Mouse (Mus musculus) MEL (cell line): Measurements from ENCODE around the gene Slfn8. TPM values are rescaled to one million over a fixed set of nuclear protein-coding genes. Genes with fewer than 3 reads are reported as not detected.

ENCODE experiments used
- DNase-seq: peaks from one replicate; pipeline ENCODE4 v3.0.0; 2011; ENCODE audit warnings: low read depth, low spot score
- H3K27ac ChIP-seq: 2 replicates; pipeline ENCODE4 v1.5.1; 2012; ENCODE audit warnings: low read depth, mild to moderate bottlenecking, control low read depth, low read length, moderate library complexity; ENCODE audit not compliant: control insufficient read depth
- H3K27me3 ChIP-seq, 2 experiments: fragments of 150-350 bp in 1 of 2; sonication (generic) in 1 of 2; 2 replicates each; pipeline ENCODE4 v1.6.1; 2012; ENCODE audit warnings: low read length in 2 of 2, mild to moderate bottlenecking in 2 of 2, improper control_type of control experiment in 1 of 2, moderate library complexity in 1 of 2; ENCODE audit not compliant: insufficient read depth in 2 of 2, control insufficient read depth in 1 of 2
- H3K36me3 ChIP-seq, 2 experiments: 2 replicates each; pipeline ENCODE4 v1.6.1; 2012 to 2014; ENCODE audit warnings: low read length in 2 of 2, improper control_type of control experiment in 1 of 2, inconsistent platforms in 1 of 2, mild to moderate bottlenecking in 1 of 2; ENCODE audit not compliant: insufficient read depth in 2 of 2, control insufficient read depth in 1 of 2
- H3K4me1 ChIP-seq, 2 experiments: fragments of 150-350 bp in 1 of 2; sonication (generic) in 1 of 2; 2 replicates each; pipeline ENCODE4 v1.6.1; 2012; ENCODE audit warnings: low read length in 2 of 2, improper control_type of control experiment in 1 of 2, mild to moderate bottlenecking in 1 of 2; ENCODE audit not compliant: insufficient read depth in 2 of 2, control insufficient read depth in 1 of 2
- H3K4me3 ChIP-seq, 2 experiments: fragments of 150-350 bp in 1 of 2; sonication (generic) in 1 of 2; 2 replicates each; pipeline ENCODE4 v1.5.1; 2012; ENCODE audit warnings: low read depth in 2 of 2, low read length in 2 of 2, mild to moderate bottlenecking in 2 of 2, moderate library complexity in 2 of 2, control low read depth in 1 of 2, improper control_type of control experiment in 1 of 2; ENCODE audit not compliant: control insufficient read depth in 1 of 2, insufficient read depth in 1 of 2
- H3K79me2 ChIP-seq: 2 replicates; pipeline ENCODE4 v1.6.1; 2012; ENCODE audit warnings: mild to moderate bottlenecking, low read length, moderate library complexity; ENCODE audit not compliant: control insufficient read depth, poor library complexity, insufficient read depth
- H3K9ac ChIP-seq: 2 replicates; pipeline ENCODE4 v1.6.1; 2012; ENCODE audit warnings: low read depth, mild to moderate bottlenecking, control low read depth, low read length, moderate library complexity; ENCODE audit not compliant: control insufficient read depth, poor library complexity, severe bottlenecking
- H3K9me3 ChIP-seq: fragments of 150-350 bp; sonication (generic); replicated peaks from 2 replicates; pipeline ENCODE4 v1.6.1; 2012; ENCODE audit warnings: mild to moderate bottlenecking, low read length, improper control_type of control experiment, moderate library complexity; ENCODE audit not compliant: insufficient read depth
- BHLHE40 ChIP-seq: IDR thresholded peaks from 2 replicates; pipeline ENCODE4 v1.6.1; 2012; ENCODE audit warnings: low read depth, mild to moderate bottlenecking, inconsistent platforms, low read length, improper control_type of control experiment, borderline replicate concordance
- CHD1 ChIP-seq: IDR thresholded peaks from 2 replicates; pipeline ENCODE4 v1.6.1; 2012; ENCODE audit warnings: low read depth, mild to moderate bottlenecking, inconsistent platforms, low read length, improper control_type of control experiment
- CHD2 ChIP-seq: IDR thresholded peaks from 2 replicates; pipeline ENCODE4 v1.6.1; 2011; ENCODE audit warnings: low read length, improper control_type of control experiment
- CTCF ChIP-seq, 3 experiments: IDR thresholded peaks in 2 of 3; conservative IDR thresholded peaks in 1 of 3; 2 replicates each; pipeline ENCODE4 v1.5.1; 2011 to 2012; ENCODE audit warnings: low read length in 3 of 3, low read depth in 2 of 3, mild to moderate bottlenecking in 2 of 3, improper control_type of control experiment in 1 of 3, inconsistent platforms in 1 of 3, mixed read lengths in 1 of 3, moderate library complexity in 1 of 3; ENCODE audit not compliant: control insufficient read depth in 1 of 3, insufficient read depth in 1 of 3, poor library complexity in 1 of 3, severe bottlenecking in 1 of 3
- E2F4 ChIP-seq: IDR thresholded peaks from 2 replicates; pipeline ENCODE4 v1.6.1; 2011; ENCODE audit warnings: low read depth, low read length, improper control_type of control experiment, borderline replicate concordance
- EP300 ChIP-seq, 2 experiments: IDR thresholded peaks; 2 replicates each; pipeline ENCODE4 v1.6.1; 2011; ENCODE audit warnings: improper control_type of control experiment in 2 of 2, low read length in 2 of 2, low read depth in 1 of 2, mild to moderate bottlenecking in 1 of 2
- GATA1 ChIP-seq: IDR thresholded peaks from 2 replicates; pipeline ENCODE4 v1.6.1; 2011; ENCODE audit warnings: low read depth, low read length, improper control_type of control experiment
- KAT2A ChIP-seq: conservative IDR thresholded peaks from 2 replicates; pipeline ENCODE4 v1.6.1; 2012; ENCODE audit warnings: low read depth, low read length, improper control_type of control experiment, inconsistent platforms
- MAX ChIP-seq: IDR thresholded peaks from 2 replicates; pipeline ENCODE4 v1.6.1; 2011; ENCODE audit warnings: low read length, improper control_type of control experiment
- MAZ ChIP-seq: IDR thresholded peaks from 2 replicates; pipeline ENCODE4 v1.6.1; 2012; ENCODE audit warnings: low read depth, mild to moderate bottlenecking, inconsistent platforms, low read length, improper control_type of control experiment
- MEF2A ChIP-seq: IDR thresholded peaks from 2 replicates; pipeline ENCODE4 v1.6.1; 2014; ENCODE audit warnings: low read depth, mild to moderate bottlenecking, inconsistent platforms, low read length, improper control_type of control experiment; ENCODE audit not compliant: poor library complexity, insufficient replicate concordance, severe bottlenecking; ENCODE audit errors: extremely low read depth
- MXI1 ChIP-seq: IDR thresholded peaks from 2 replicates; pipeline ENCODE4 v1.6.1; 2011; ENCODE audit warnings: mild to moderate bottlenecking, low read depth, low read length, improper control_type of control experiment
- MYC ChIP-seq: IDR thresholded peaks from 2 replicates; pipeline ENCODE4 v1.6.1; 2011; ENCODE audit warnings: low read depth, mild to moderate bottlenecking, low read length, improper control_type of control experiment, moderate library complexity
- POLR2AphosphoS5 ChIP-seq: IDR thresholded peaks from 2 replicates; pipeline ENCODE4 v1.6.1; 2012; ENCODE audit warnings: low read depth, borderline replicate concordance, mild to moderate bottlenecking, inconsistent platforms, low read length, moderate library complexity, mixed read lengths
- RAD21 ChIP-seq: IDR thresholded peaks from 2 replicates; pipeline ENCODE4 v1.6.1; 2011; ENCODE audit warnings: mild to moderate bottlenecking, low read depth, low read length, improper control_type of control experiment
- SIN3A ChIP-seq: IDR thresholded peaks from 2 replicates; pipeline ENCODE4 v1.6.1; 2012; ENCODE audit warnings: low read length, improper control_type of control experiment, inconsistent platforms
- SMC3 ChIP-seq: IDR thresholded peaks from 2 replicates; pipeline ENCODE4 v1.6.1; 2011; ENCODE audit warnings: low read depth, low read length, improper control_type of control experiment
- TAL1 ChIP-seq: IDR thresholded peaks from 2 replicates; pipeline ENCODE4 v1.6.1; 2012; ENCODE audit warnings: mild to moderate bottlenecking, inconsistent platforms, low read length, moderate library complexity, mixed read lengths
- TBP ChIP-seq: IDR thresholded peaks from 2 replicates; pipeline ENCODE4 v1.8.0; 2011; ENCODE audit warnings: low read depth, low read length, improper control_type of control experiment
- TCF12 ChIP-seq: IDR thresholded peaks from 2 replicates; pipeline ENCODE4 v1.6.1; 2014; ENCODE audit warnings: low read depth, mild to moderate bottlenecking, inconsistent platforms, low read length, improper control_type of control experiment, moderate library complexity
- UBTF ChIP-seq: IDR thresholded peaks from 2 replicates; pipeline ENCODE4 v1.6.1; 2012; ENCODE audit warnings: low read depth, mild to moderate bottlenecking, inconsistent platforms, low read length, improper control_type of control experiment, moderate library complexity, borderline replicate concordance; ENCODE audit not compliant: insufficient read depth
- USF2 ChIP-seq, 2 experiments: IDR thresholded peaks; 2 replicates each; pipeline ENCODE4 v1.6.1; 2011 to 2012; ENCODE audit warnings: improper control_type of control experiment in 2 of 2, low read length in 2 of 2, borderline replicate concordance in 1 of 2, inconsistent platforms in 1 of 2, low read depth in 1 of 2, mild to moderate bottlenecking in 1 of 2; ENCODE audit not compliant: insufficient read depth in 1 of 2
- ZC3H11A ChIP-seq: IDR thresholded peaks from 2 replicates; pipeline ENCODE4 v1.6.1; 2012; ENCODE audit warnings: low read depth, mild to moderate bottlenecking, inconsistent platforms, low read length, improper control_type of control experiment
- ZNF384 ChIP-seq: IDR thresholded peaks from 2 replicates; pipeline ENCODE4 v1.6.1; 2012; ENCODE audit warnings: low read depth, mild to moderate bottlenecking, inconsistent platforms, low read length, improper control_type of control experiment
- polyA plus RNA-seq, 2 experiments: library from polyadenylated mRNA; stranded (reverse) in 1 of 2; unstranded in 1 of 2; fragments of >175 nt in 1 of 2; fragments of >200 nt in 1 of 2; gene quantifications; 2 replicates each; pipeline versions ENCODE4 v1.2.1 to v1.2.4; 2012; ENCODE audit warnings: low replicate concordance in 2 of 2, low read depth in 1 of 2; ENCODE audit not compliant: insufficient read length in 2 of 2, insufficient read depth in 1 of 2, missing spikeins in 1 of 2
- total RNA-seq: library from RNA; depleted of rRNA; stranded (reverse); fragments of 300-350 nt; gene quantifications from 2 replicates; pipeline ENCODE4 v1.2.3, GENCODE M21; 2012

Gene Slfn8
- total and polyA plus RNA-seq, 3 experiments, result 11.6 to 47.2 (median 11.9) TPM

- no peak overlapping the region for H3K4me3 ChIP-seq
- DNase-seq, result no peak
- TF ChIP-seq RAD21, result no peak
- no peak for TF ChIP-seq TBP
- TF ChIP-seq USF2 (IDR thresholded peaks at IDR 0.05; ENCODE audit: borderline replicate concordance in 1 of 2, insufficient read depth in 1 of 2, low read depth in 1 of 2, low read length in 2 of 2), result no peak
- H3K27ac ChIP-seq, result no peak overlapping the region
- H3K4me1 ChIP-seq, result peaks cover 6 to 11% of the 10 kb centered on the region in 2 experiments
- no peaks in the 10 kb centered on the region for H3K9me3 ChIP-seq
- no peaks in the 10 kb centered on the region for H3K27me3 ChIP-seq
- no peak overlapping the region for H3K9ac ChIP-seq
- peaks cover 1 to 9% of the 10 kb centered on the region in 2 experiments; a peak in 2 of 4 replicates for H3K36me3 ChIP-seq
- peaks cover 3% of the 10 kb centered on the region for H3K79me2 ChIP-seq
Observed at GRCm38 (mm10) chr11:83061806-83062205, 41.2 kb upstream of the Slfn8 start.

GRCm38 (mm10) chr11:83060412-83061020, 39.9 kb upstream of the Slfn8 start:
- Histone ChIP-seq H3K9ac (no peak overlapping the region), H3K27ac (no peak overlapping the region), H3K9me3 (no peaks in the 10 kb centered on the region), H3K27me3 (no peaks in the 10 kb centered on the region), H3K4me3 (no peak overlapping the region), H3K79me2 (no peaks in the 10 kb centered on the region), H3K36me3 (peaks cover under 1 to 1% of the 10 kb centered on the region in 2 experiments; a peak in 2 of 4 replicates), H3K4me1 (peaks cover under 1 to 2% of the 10 kb centered on the region in 2 experiments; a peak in 3 of 4 replicates)
- TF ChIP-seq ZC3H11A (no peak), POLR2AphosphoS5 (no peak), MAX (no peak), GATA1 (no peak), ZNF384 (no peak), MAZ (no peak), EP300 (IDR thresholded peaks at IDR 0.05; ENCODE audit: low read depth in 1 of 2, low read length in 2 of 2) (no peak), SIN3A (no peak), E2F4 (no peak)
- no peak for DNase-seq

GRCm38 (mm10) chr11:83057863-83058262, 37.3 kb upstream of the Slfn8 start:
- no peaks in the 10 kb centered on the region for H3K27me3 ChIP-seq
- H3K4me3 ChIP-seq, result no peak overlapping the region
- H3K36me3 ChIP-seq, result 0 out of 4 replicates have a peak, but pooled peaks cover 0 to 1% of the 10 kb centered on the region in 2 experiments
- peak; percentile 64 for DNase-seq
- H3K9ac ChIP-seq, result no peak overlapping the region
- H3K9me3 ChIP-seq, result no peaks in the 10 kb centered on the region
- H3K27ac ChIP-seq, result no peak overlapping the region
- no peaks in the 10 kb centered on the region; a peak in 1 of 4 replicates for H3K4me1 ChIP-seq
- no peaks in the 10 kb centered on the region for H3K79me2 ChIP-seq
- TF ChIP-seq BHLHE40 (no peak), MYC (no peak), ZC3H11A (peak; percentile 18; the same call in 1 of the 2 replicates), CHD2 (no peak), MXI1 (no peak), UBTF (no peak), MEF2A (no peak), CTCF (IDR thresholded peaks at IDR 0.05 in 2 of 3, conservative IDR thresholded peaks at IDR 0.05 in 1 of 3; ENCODE audit: control insufficient read depth in 1 of 3, insufficient read depth in 1 of 3, low read depth in 2 of 3, low read length in 3 of 3, poor library complexity in 1 of 3, severe bottlenecking in 1 of 3) (peak; percentile 41 to 62 (median 57)), TCF12 (no peak), EP300 (IDR thresholded peaks at IDR 0.05; ENCODE audit: low read depth in 1 of 2, low read length in 2 of 2) (no peak), KAT2A (no peak), CHD1 (no peak), RAD21 (peak; percentile 51), TAL1 (no peak), GATA1 (no peak), SMC3 (peak; percentile 67)
